8 mouse cellular contexts compared by ENCODE assay signal in genomic region chr15:27937861-27938833, GRCm38 (mm10).
DNase-seq lines count a peak whose midpoint lies in the region; ATAC-seq and TF ChIP-seq lines count a peak whose summit lies in the region.

No protein-coding gene starts in this region.

- H3K4me3 ChIP-seq in E14TG2a.4 (replicated peaks; ENCODE audit: low read length), result peak overlapping the region; percentile 24
- peak overlapping the region; percentile 39 for H3K4me3 ChIP-seq in forebrain, embryonic 16.5 days (replicated peaks; ENCODE audit: low read length)
- H3K4me3 ChIP-seq in liver, embryonic 16.5 days (ENCODE audit: low read depth, low read length), result no peak overlapping the region

- no peaks in the 10 kb centered on the region for H3K9me3 ChIP-seq in E14TG2a.4 (ENCODE audit: low read length)
- H3K9me3 ChIP-seq in forebrain, embryonic 16.5 days (ENCODE audit: control insufficient read depth, low read length), result no peaks in the 10 kb centered on the region
- no peaks in the 10 kb centered on the region for H3K9me3 ChIP-seq in liver, embryonic 16.5 days (replicated peaks; ENCODE audit: control insufficient read depth, low read length)

- peaks cover 47% of the 10 kb centered on the region for H3K27me3 ChIP-seq in E14TG2a.4 (ENCODE audit: insufficient read depth, low read length)
- no peaks in the 10 kb centered on the region for H3K27me3 ChIP-seq in forebrain, embryonic 16.5 days (replicated peaks; ENCODE audit: control insufficient read depth, insufficient read depth, low read length)
- H3K27me3 ChIP-seq in liver, embryonic 16.5 days (ENCODE audit: control insufficient read depth, insufficient read depth, low read depth, low read length), result no peaks in the 10 kb centered on the region

- no peak for TF ChIP-seq CTCF in E14TG2a.4 (conservative IDR thresholded peaks at IDR 0.05; ENCODE audit: low read length)

- H3K4me2 ChIP-seq in forebrain, embryonic 16.5 days (ENCODE audit: low read length), result peak overlapping the region; percentile 70
- H3K4me2 ChIP-seq in liver, embryonic 16.5 days (ENCODE audit: low read depth, low read length), result peak overlapping the region; percentile 47

- WGBS in forebrain, embryonic 16.5 days, result 7% methylated on average over 24 of the region's 24 CpGs
- 35% methylated on average over 24 of the region's 24 CpGs for WGBS in liver, embryonic 16.5 days (ENCODE audit: insufficient replicate concordance)

- H3K27ac ChIP-seq in forebrain, embryonic 16.5 days (ENCODE audit: low read length), result peak overlapping the region; percentile 94
- no peak overlapping the region for H3K27ac ChIP-seq in liver, embryonic 16.5 days (ENCODE audit: low read length)

- ATAC-seq in frontal cortex, adult (ENCODE audit: low TSS enrichment), result peak; percentile 66
- ATAC-seq in forebrain, embryonic 16.5 days, result peak; percentile 81
- ATAC-seq in liver, embryonic 16.5 days (ENCODE audit: low read depth), result 0 out of 2 replicates have a peak, but pooled peaks have one; percentile 43

- H3K9ac ChIP-seq in forebrain, embryonic 16.5 days (replicated peaks; ENCODE audit: low read depth, low read length), result peak overlapping the region; percentile 59
- H3K9ac ChIP-seq in liver, embryonic 16.5 days (ENCODE audit: low read depth, low read length), result no peak overlapping the region

- no peaks in the 10 kb centered on the region for H3K36me3 ChIP-seq in E14TG2a.4 (ENCODE audit: insufficient read depth, low read length)
- no peaks in the 10 kb centered on the region for H3K36me3 ChIP-seq in forebrain, embryonic 16.5 days (ENCODE audit: control insufficient read depth, insufficient read depth)
- no peaks in the 10 kb centered on the region for H3K36me3 ChIP-seq in liver, embryonic 16.5 days (ENCODE audit: control insufficient read depth, insufficient read depth)

- no peak for DNase-seq in frontal cortex, postnatal 10 days (ENCODE audit: low spot score in 2 of 2)
- no peak for DNase-seq in adrenal gland, postnatal 36 days
- no peak for DNase-seq in embryo, embryonic 9.5 days (ENCODE audit: extremely low spot score)
- no peak for DNase-seq in urinary bladder, postnatal 36 days (ENCODE audit: low spot score in 2 of 2)

- H3K4me1 ChIP-seq in E14TG2a.4 (replicated peaks; ENCODE audit: low read depth, low read length), result peaks cover 49% of the 10 kb centered on the region
- peaks cover 59% of the 10 kb centered on the region for H3K4me1 ChIP-seq in forebrain, embryonic 16.5 days (replicated peaks; ENCODE audit: control insufficient read depth, insufficient read depth, low read length)
- H3K4me1 ChIP-seq in liver, embryonic 16.5 days (ENCODE audit: control insufficient read depth, low read depth, low read length), result peaks cover 5% of the 10 kb centered on the region; the same call in 1 of the 2 replicates
